Mouse (Mus musculus) kidney, embryonic 14.5 days (tissue): ENCODE measurements around the gene Tbc1d5. TPM values are rescaled to one million over a fixed set of nuclear protein-coding genes. Genes with fewer than 3 reads are reported as not detected.

ENCODE experiments used
- ATAC-seq: fragments of 200-750 bp; cut with Nextera tagmentation; 2 replicates; pipeline ENCODE4 v1.8.0; 2017; ENCODE audit warnings: moderate number of reproducible peaks, mild to moderate bottlenecking, moderate TSS enrichment, moderate library complexity; ENCODE audit not compliant: low FRiP score, low TSS enrichment
- H3K27ac ChIP-seq: fragments of 300-500 bp; sonication (generic); 2 replicates; pipeline ENCODE4 v1.5.1; 2014; ENCODE audit warnings: low read depth, mild to moderate bottlenecking, low read length, moderate library complexity, mixed read lengths
- H3K27me3 ChIP-seq: fragments of 300-500 bp; sonication (generic); 2 replicates; pipeline ENCODE4 v1.6.1; 2014; ENCODE audit warnings: mild to moderate bottlenecking, low read length; ENCODE audit not compliant: control insufficient read depth, insufficient read depth
- H3K36me3 ChIP-seq: fragments of 300-500 bp; sonication (generic); 2 replicates; pipeline ENCODE4 v1.6.1; 2014; ENCODE audit warnings: low read length, mixed read lengths; ENCODE audit not compliant: control insufficient read depth, insufficient read depth
- H3K4me1 ChIP-seq: fragments of 300-500 bp; sonication (generic); 2 replicates; pipeline ENCODE4 v1.6.1; 2014; ENCODE audit warnings: low read length, mixed read lengths; ENCODE audit not compliant: control insufficient read depth, insufficient read depth
- H3K4me2 ChIP-seq: fragments of 300-500 bp; sonication (generic); replicated peaks from 2 replicates; pipeline ENCODE4 v1.6.1; 2014; ENCODE audit warnings: low read depth, mild to moderate bottlenecking, low read length
- H3K4me3 ChIP-seq: fragments of 300-500 bp; sonication (generic); 2 replicates; pipeline ENCODE4 v1.5.1; 2014; ENCODE audit warnings: mild to moderate bottlenecking, low read length
- H3K9ac ChIP-seq: fragments of 300-500 bp; sonication (generic); 2 replicates; pipeline ENCODE4 v1.6.1; 2014; ENCODE audit warnings: low read depth, mild to moderate bottlenecking, low read length, moderate library complexity
- H3K9me3 ChIP-seq: fragments of 300-500 bp; sonication (generic); 2 replicates; pipeline ENCODE4 v1.6.1; 2016; ENCODE audit warnings: low read length; ENCODE audit not compliant: control insufficient read depth
- WGBS: fragments of 180-500 bp; shearing (Covaris S2); extraction: QIAGEN DNeasy Blood & Tissue Kit; methylation state at CpG from one replicate; pipeline ENCODE4 v1.1.7; 2014; 5-methylcytosine and 5-hydroxymethylcytosine counted together
- polyA plus RNA-seq: library from polyadenylated mRNA; unstranded; fragments of >200 nt; fragmentation: Nextera tagmentation; extraction: Ambion mirVana; gene quantifications from 2 replicates; pipeline ENCODE4 v1.2.1, GENCODE M21; 2014

Gene Tbc1d5
- polyA plus RNA-seq, 1 experiment from 2014 or later = 12.2 TPM

- ATAC-seq = no peak
- no peak overlapping the region for H3K4me2 ChIP-seq
- H3K4me3 ChIP-seq = no peak overlapping the region
- no peaks in the 10 kb centered on the region for H3K27me3 ChIP-seq
- 89% methylated on average over 9 of the region's 9 CpGs for WGBS
- H3K9me3 ChIP-seq = no peaks in the 10 kb centered on the region
- no peaks in the 10 kb centered on the region for H3K36me3 ChIP-seq
- no peak overlapping the region for H3K27ac ChIP-seq
- H3K9ac ChIP-seq = no peak overlapping the region
- no peaks in the 10 kb centered on the region for H3K4me1 ChIP-seq
These were observed 224.8 kb downstream of the Tbc1d5 start for GRCm38 (mm10) chr17:50954313-50954712.

GRCm38 (mm10) chr17:50922308-50922707 is 256.8 kb downstream of the Tbc1d5 start:
- no peak for ATAC-seq
- no peak overlapping the region for H3K27ac ChIP-seq
- no peaks in the 10 kb centered on the region for H3K36me3 ChIP-seq
- H3K9me3 ChIP-seq = no peaks in the 10 kb centered on the region
- no peaks in the 10 kb centered on the region for H3K4me1 ChIP-seq
- WGBS = 97% methylated on average over 2 of the region's 2 CpGs
- no peaks in the 10 kb centered on the region for H3K27me3 ChIP-seq
- H3K9ac ChIP-seq = no peak overlapping the region
- no peak overlapping the region for H3K4me3 ChIP-seq
- H3K4me2 ChIP-seq = no peak overlapping the region

GRCm38 (mm10) chr17:50915216-50915615 is 263.9 kb downstream of the Tbc1d5 start:
- H3K4me1 ChIP-seq = no peaks in the 10 kb centered on the region
- no peaks in the 10 kb centered on the region for H3K27me3 ChIP-seq
- H3K9me3 ChIP-seq = no peaks in the 10 kb centered on the region
- H3K4me3 ChIP-seq = no peak overlapping the region
- H3K4me2 ChIP-seq = no peak overlapping the region
- no peak overlapping the region for H3K27ac ChIP-seq
- H3K9ac ChIP-seq = no peak overlapping the region
- H3K36me3 ChIP-seq = no peaks in the 10 kb centered on the region
- no peak for ATAC-seq
- WGBS = 96% methylated on average over 2 of the region's 2 CpGs

DNA sequence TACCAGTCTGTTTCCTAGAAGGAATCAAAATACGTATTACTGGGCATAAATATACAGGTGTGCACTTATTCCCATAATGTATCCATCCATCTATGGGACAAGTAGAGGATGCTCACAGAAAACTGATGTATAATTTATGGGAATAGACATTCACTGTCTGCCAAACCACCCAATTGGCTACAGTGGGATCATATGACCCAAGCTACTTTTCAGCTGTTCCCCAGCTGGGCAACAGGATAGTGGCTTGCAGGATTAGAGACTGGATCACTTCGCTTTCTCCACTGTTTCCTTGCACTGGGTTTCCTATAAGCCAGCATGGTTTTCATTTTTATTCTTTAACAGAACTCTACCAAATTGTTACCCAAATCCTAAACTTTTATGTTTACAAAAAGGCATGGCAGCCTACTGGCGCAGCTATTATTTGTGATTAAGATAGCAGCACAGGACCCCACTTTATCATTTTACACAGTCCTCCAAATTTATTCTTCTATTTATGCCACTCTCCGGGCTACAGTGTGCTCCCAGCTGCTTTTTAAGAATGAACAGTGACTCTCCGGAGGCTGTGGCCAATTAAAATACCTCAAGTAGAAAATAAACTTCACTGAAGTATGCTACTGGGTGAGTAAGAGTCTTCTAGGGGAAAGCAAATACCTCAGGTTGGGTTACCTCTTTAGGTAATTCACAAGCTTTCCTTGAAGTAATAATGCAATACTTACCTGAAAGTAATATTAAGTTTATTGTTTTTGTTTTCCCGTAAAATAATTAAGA is 270.4 kb downstream of the Tbc1d5 start:
- Histone ChIP-seq H3K4me1 (no peaks in the 10 kb centered on the region), H3K36me3 (no peaks in the 10 kb centered on the region), H3K4me3 (no peak overlapping the region), H3K27me3 (no peaks in the 10 kb centered on the region), H3K9me3 (no peaks in the 10 kb centered on the region), H3K27ac (no peak overlapping the region), H3K9ac (no peak overlapping the region), H3K4me2 (no peak overlapping the region)
- WGBS = 71% methylated on average over 6 of the region's 6 CpGs
- ATAC-seq = no peak

DNA sequence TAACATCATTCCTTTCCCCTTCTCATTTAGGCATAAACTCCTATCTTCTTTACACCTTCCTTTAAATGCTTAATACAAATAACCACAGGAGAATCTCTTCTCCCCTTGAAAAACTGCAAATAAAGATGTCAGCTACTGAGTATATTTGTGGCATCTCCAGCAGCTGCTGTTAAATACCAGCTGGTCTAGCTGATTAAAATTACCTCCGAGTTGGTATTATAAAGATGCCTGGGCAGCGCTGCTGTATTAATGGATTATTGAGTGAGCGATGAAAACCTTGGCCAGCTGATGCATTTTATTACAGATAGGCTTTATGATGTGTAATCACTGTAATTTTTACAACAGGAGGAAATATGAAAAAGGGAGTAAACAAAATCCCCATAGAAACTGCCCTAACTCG is 271.0 kb downstream of the Tbc1d5 start:
- H3K36me3 ChIP-seq = no peaks in the 10 kb centered on the region
- no peak for ATAC-seq
- H3K9ac ChIP-seq = no peak overlapping the region
- H3K9me3 ChIP-seq = no peaks in the 10 kb centered on the region
- no peak overlapping the region for H3K27ac ChIP-seq
- H3K4me1 ChIP-seq = no peaks in the 10 kb centered on the region
- no peaks in the 10 kb centered on the region for H3K27me3 ChIP-seq
- 88% methylated on average over 4 of the region's 4 CpGs for WGBS
- no peak overlapping the region for H3K4me2 ChIP-seq
- no peak overlapping the region for H3K4me3 ChIP-seq

GRCm38 (mm10) chr17:50906630-50907029 is 272.5 kb downstream of the Tbc1d5 start:
- H3K9me3 ChIP-seq = no peaks in the 10 kb centered on the region
- no peaks in the 10 kb centered on the region for H3K36me3 ChIP-seq
- H3K4me1 ChIP-seq = no peaks in the 10 kb centered on the region
- WGBS = 69% methylated on average over 1 of the region's 1 CpGs
- ATAC-seq = no peak
- no peak overlapping the region for H3K27ac ChIP-seq
- no peaks in the 10 kb centered on the region for H3K27me3 ChIP-seq
- H3K4me2 ChIP-seq = no peak overlapping the region
- H3K9ac ChIP-seq = no peak overlapping the region
- no peak overlapping the region for H3K4me3 ChIP-seq

DNA sequence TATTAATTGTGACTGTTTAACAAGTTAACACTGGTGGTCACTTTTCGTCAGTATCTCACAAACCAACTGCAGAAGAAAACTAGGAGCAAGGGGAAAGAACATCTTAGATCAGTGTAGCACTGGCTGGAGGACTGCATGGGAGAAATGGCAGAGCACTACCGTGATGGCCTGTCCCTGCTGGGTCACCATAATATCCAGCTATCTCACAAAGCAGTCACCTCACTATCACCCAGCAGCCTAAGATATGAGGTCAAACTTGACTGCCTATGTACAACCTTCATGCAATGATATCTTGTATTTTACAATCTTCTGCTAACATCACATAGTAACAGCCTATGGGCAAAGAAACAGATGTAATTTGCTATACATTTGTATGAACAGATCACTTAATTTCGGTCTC is 274.7 kb downstream of the Tbc1d5 start:
- no peak overlapping the region for H3K27ac ChIP-seq
- H3K4me3 ChIP-seq = no peak overlapping the region
- H3K4me2 ChIP-seq = no peak overlapping the region
- H3K9ac ChIP-seq = no peak overlapping the region
- 76% methylated on average over 3 of the region's 3 CpGs for WGBS
- no peaks in the 10 kb centered on the region for H3K4me1 ChIP-seq
- no peaks in the 10 kb centered on the region for H3K36me3 ChIP-seq
- no peaks in the 10 kb centered on the region for H3K9me3 ChIP-seq
- no peaks in the 10 kb centered on the region for H3K27me3 ChIP-seq
- ATAC-seq = no peak

DNA sequence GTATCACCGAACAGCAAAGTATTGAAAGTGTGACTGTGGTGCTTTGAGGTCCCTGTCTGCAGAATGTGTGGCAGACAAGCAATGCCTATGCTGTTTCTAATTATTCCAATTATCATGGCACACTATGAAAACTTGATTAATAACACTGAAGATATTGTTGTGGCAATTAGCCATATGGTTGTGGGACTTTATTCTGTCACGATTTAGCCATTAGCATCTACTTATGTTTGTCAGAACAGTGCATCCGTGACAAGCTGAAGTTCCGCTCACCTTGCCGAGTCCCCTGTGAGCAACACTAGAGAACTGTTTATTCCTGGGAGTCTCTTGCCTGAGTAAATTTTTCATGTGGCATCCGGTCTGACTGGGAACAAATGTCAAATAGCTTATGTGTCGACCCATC is 281.3 kb downstream of the Tbc1d5 start:
- H3K27me3 ChIP-seq = no peaks in the 10 kb centered on the region
- no peak overlapping the region for H3K4me3 ChIP-seq
- WGBS = 89% methylated on average over 7 of the region's 7 CpGs
- H3K9me3 ChIP-seq = no peaks in the 10 kb centered on the region
- no peaks in the 10 kb centered on the region for H3K4me1 ChIP-seq
- no peak overlapping the region for H3K4me2 ChIP-seq
- no peaks in the 10 kb centered on the region for H3K36me3 ChIP-seq
- H3K9ac ChIP-seq = no peak overlapping the region
- no peak for ATAC-seq
- H3K27ac ChIP-seq = no peak overlapping the region

- Histone ChIP-seq H3K4me2 (no peak overlapping the region), H3K9me3 (no peaks in the 10 kb centered on the region), H3K27me3 (no peaks in the 10 kb centered on the region), H3K27ac (no peak overlapping the region), H3K4me1 (no peaks in the 10 kb centered on the region), H3K9ac (no peak overlapping the region), H3K36me3 (no peaks in the 10 kb centered on the region), H3K4me3 (no peak overlapping the region)
- WGBS = 94% methylated on average over 1 of the region's 1 CpGs
- no peak for ATAC-seq
These were observed 289.7 kb downstream of the Tbc1d5 start for GRCm38 (mm10) chr17:50889475-50889874.
